Mouse (Mus musculus) MEL (cell line): ENCODE data around the gene Trappc6a. TPM values are rescaled to one million over a fixed set of nuclear protein-coding genes. Genes with fewer than 3 reads are reported as not detected.

ENCODE experiments used
- DNase-seq: peaks from one replicate; pipeline ENCODE4 v3.0.0; 2011; ENCODE audit warnings: low read depth, low spot score
- H3K27ac ChIP-seq: 2 replicates; pipeline ENCODE4 v1.5.1; 2012; ENCODE audit warnings: low read depth, mild to moderate bottlenecking, control low read depth, low read length, moderate library complexity; ENCODE audit not compliant: control insufficient read depth
- H3K27me3 ChIP-seq, 2 experiments: fragments of 150-350 bp in 1 of 2; sonication (generic) in 1 of 2; 2 replicates each; pipeline ENCODE4 v1.6.1; 2012; ENCODE audit warnings: low read length in 2 of 2, mild to moderate bottlenecking in 2 of 2, improper control_type of control experiment in 1 of 2, moderate library complexity in 1 of 2; ENCODE audit not compliant: insufficient read depth in 2 of 2, control insufficient read depth in 1 of 2
- H3K36me3 ChIP-seq, 2 experiments: 2 replicates each; pipeline ENCODE4 v1.6.1; 2012 to 2014; ENCODE audit warnings: low read length in 2 of 2, improper control_type of control experiment in 1 of 2, inconsistent platforms in 1 of 2, mild to moderate bottlenecking in 1 of 2; ENCODE audit not compliant: insufficient read depth in 2 of 2, control insufficient read depth in 1 of 2
- H3K4me1 ChIP-seq, 2 experiments: fragments of 150-350 bp in 1 of 2; sonication (generic) in 1 of 2; 2 replicates each; pipeline ENCODE4 v1.6.1; 2012; ENCODE audit warnings: low read length in 2 of 2, improper control_type of control experiment in 1 of 2, mild to moderate bottlenecking in 1 of 2; ENCODE audit not compliant: insufficient read depth in 2 of 2, control insufficient read depth in 1 of 2
- H3K4me3 ChIP-seq, 2 experiments: fragments of 150-350 bp in 1 of 2; sonication (generic) in 1 of 2; 2 replicates each; pipeline ENCODE4 v1.5.1; 2012; ENCODE audit warnings: low read depth in 2 of 2, low read length in 2 of 2, mild to moderate bottlenecking in 2 of 2, moderate library complexity in 2 of 2, control low read depth in 1 of 2, improper control_type of control experiment in 1 of 2; ENCODE audit not compliant: control insufficient read depth in 1 of 2, insufficient read depth in 1 of 2
- H3K79me2 ChIP-seq: 2 replicates; pipeline ENCODE4 v1.6.1; 2012; ENCODE audit warnings: mild to moderate bottlenecking, low read length, moderate library complexity; ENCODE audit not compliant: control insufficient read depth, poor library complexity, insufficient read depth
- H3K9ac ChIP-seq: 2 replicates; pipeline ENCODE4 v1.6.1; 2012; ENCODE audit warnings: low read depth, mild to moderate bottlenecking, control low read depth, low read length, moderate library complexity; ENCODE audit not compliant: control insufficient read depth, poor library complexity, severe bottlenecking
- H3K9me3 ChIP-seq: fragments of 150-350 bp; sonication (generic); replicated peaks from 2 replicates; pipeline ENCODE4 v1.6.1; 2012; ENCODE audit warnings: mild to moderate bottlenecking, low read length, improper control_type of control experiment, moderate library complexity; ENCODE audit not compliant: insufficient read depth
- BHLHE40 ChIP-seq: IDR thresholded peaks from 2 replicates; pipeline ENCODE4 v1.6.1; 2012; ENCODE audit warnings: low read depth, mild to moderate bottlenecking, inconsistent platforms, low read length, improper control_type of control experiment, borderline replicate concordance
- CHD2 ChIP-seq: IDR thresholded peaks from 2 replicates; pipeline ENCODE4 v1.6.1; 2011; ENCODE audit warnings: low read length, improper control_type of control experiment
- E2F4 ChIP-seq: IDR thresholded peaks from 2 replicates; pipeline ENCODE4 v1.6.1; 2011; ENCODE audit warnings: low read depth, low read length, improper control_type of control experiment, borderline replicate concordance
- ELF1 ChIP-seq: IDR thresholded peaks from 2 replicates; pipeline ENCODE4 v1.6.1; 2014; ENCODE audit warnings: low read depth, mild to moderate bottlenecking, inconsistent platforms, low read length, improper control_type of control experiment, moderate library complexity
- EP300 ChIP-seq, 2 experiments: IDR thresholded peaks; 2 replicates each; pipeline ENCODE4 v1.6.1; 2011; ENCODE audit warnings: improper control_type of control experiment in 2 of 2, low read length in 2 of 2, low read depth in 1 of 2, mild to moderate bottlenecking in 1 of 2
- GABPA ChIP-seq: IDR thresholded peaks from 2 replicates; pipeline ENCODE4 v1.6.1; 2012; ENCODE audit warnings: low read depth, mild to moderate bottlenecking, inconsistent platforms, low read length, improper control_type of control experiment, moderate library complexity
- GATA1 ChIP-seq: IDR thresholded peaks from 2 replicates; pipeline ENCODE4 v1.6.1; 2011; ENCODE audit warnings: low read depth, low read length, improper control_type of control experiment
- HCFC1 ChIP-seq: IDR thresholded peaks from 2 replicates; pipeline ENCODE4 v1.6.1; 2012; ENCODE audit warnings: low read depth, mild to moderate bottlenecking, inconsistent platforms, low read length, improper control_type of control experiment, moderate library complexity
- JUND ChIP-seq: IDR thresholded peaks from 2 replicates; pipeline ENCODE4 v1.6.1; 2011; ENCODE audit warnings: low read depth, mild to moderate bottlenecking, improper control_type of control experiment, low read length
- KAT2A ChIP-seq: conservative IDR thresholded peaks from 2 replicates; pipeline ENCODE4 v1.6.1; 2012; ENCODE audit warnings: low read depth, low read length, improper control_type of control experiment, inconsistent platforms
- MAFK ChIP-seq: IDR thresholded peaks from 2 replicates; pipeline ENCODE4 v1.6.1; 2011; ENCODE audit warnings: low read depth, mild to moderate bottlenecking, low read length, improper control_type of control experiment, borderline replicate concordance
- MAZ ChIP-seq: IDR thresholded peaks from 2 replicates; pipeline ENCODE4 v1.6.1; 2012; ENCODE audit warnings: low read depth, mild to moderate bottlenecking, inconsistent platforms, low read length, improper control_type of control experiment
- MEF2A ChIP-seq: IDR thresholded peaks from 2 replicates; pipeline ENCODE4 v1.6.1; 2014; ENCODE audit warnings: low read depth, mild to moderate bottlenecking, inconsistent platforms, low read length, improper control_type of control experiment; ENCODE audit not compliant: poor library complexity, insufficient replicate concordance, severe bottlenecking; ENCODE audit errors: extremely low read depth
- MXI1 ChIP-seq: IDR thresholded peaks from 2 replicates; pipeline ENCODE4 v1.6.1; 2011; ENCODE audit warnings: mild to moderate bottlenecking, low read depth, low read length, improper control_type of control experiment
- MYB ChIP-seq: IDR thresholded peaks from 2 replicates; pipeline ENCODE4 v1.6.1; 2011; ENCODE audit warnings: mild to moderate bottlenecking, low read depth, low read length, improper control_type of control experiment
- MYC ChIP-seq: IDR thresholded peaks from 2 replicates; pipeline ENCODE4 v1.6.1; 2011; ENCODE audit warnings: low read depth, mild to moderate bottlenecking, low read length, improper control_type of control experiment, moderate library complexity
- NRF1 ChIP-seq: IDR thresholded peaks from 2 replicates; pipeline ENCODE4 v1.6.1; 2014; ENCODE audit warnings: low read depth, mild to moderate bottlenecking, inconsistent platforms, low read length, improper control_type of control experiment, moderate library complexity; ENCODE audit not compliant: poor library complexity, insufficient read depth, severe bottlenecking
- POLR2A ChIP-seq, 2 experiments: IDR thresholded peaks; 2 replicates each; pipeline ENCODE4 v1.6.1; 2011 to 2012; ENCODE audit warnings: low read length in 2 of 2, mild to moderate bottlenecking in 2 of 2, control low read depth in 1 of 2, improper control_type of control experiment in 1 of 2, low read depth in 1 of 2, moderate library complexity in 1 of 2; ENCODE audit not compliant: control insufficient read depth in 1 of 2, insufficient read depth in 1 of 2, poor library complexity in 1 of 2
- POLR2AphosphoS5 ChIP-seq: IDR thresholded peaks from 2 replicates; pipeline ENCODE4 v1.6.1; 2012; ENCODE audit warnings: low read depth, borderline replicate concordance, mild to moderate bottlenecking, inconsistent platforms, low read length, moderate library complexity, mixed read lengths
- RAD21 ChIP-seq: IDR thresholded peaks from 2 replicates; pipeline ENCODE4 v1.6.1; 2011; ENCODE audit warnings: mild to moderate bottlenecking, low read depth, low read length, improper control_type of control experiment
- RCOR1 ChIP-seq: IDR thresholded peaks from 2 replicates; pipeline ENCODE4 v1.6.1; 2012; ENCODE audit warnings: low read depth, mild to moderate bottlenecking, inconsistent platforms, low read length, improper control_type of control experiment
- SIN3A ChIP-seq: IDR thresholded peaks from 2 replicates; pipeline ENCODE4 v1.6.1; 2012; ENCODE audit warnings: low read length, improper control_type of control experiment, inconsistent platforms
- SMC3 ChIP-seq: IDR thresholded peaks from 2 replicates; pipeline ENCODE4 v1.6.1; 2011; ENCODE audit warnings: low read depth, low read length, improper control_type of control experiment
- TAL1 ChIP-seq: IDR thresholded peaks from 2 replicates; pipeline ENCODE4 v1.6.1; 2012; ENCODE audit warnings: mild to moderate bottlenecking, inconsistent platforms, low read length, moderate library complexity, mixed read lengths
- TBP ChIP-seq: IDR thresholded peaks from 2 replicates; pipeline ENCODE4 v1.8.0; 2011; ENCODE audit warnings: low read depth, low read length, improper control_type of control experiment
- UBTF ChIP-seq: IDR thresholded peaks from 2 replicates; pipeline ENCODE4 v1.6.1; 2012; ENCODE audit warnings: low read depth, mild to moderate bottlenecking, inconsistent platforms, low read length, improper control_type of control experiment, moderate library complexity, borderline replicate concordance; ENCODE audit not compliant: insufficient read depth
- USF1 ChIP-seq: IDR thresholded peaks from 2 replicates; pipeline ENCODE4 v1.6.1; 2014; ENCODE audit warnings: low read depth, mild to moderate bottlenecking, inconsistent platforms, low read length, improper control_type of control experiment, moderate library complexity
- ZC3H11A ChIP-seq: IDR thresholded peaks from 2 replicates; pipeline ENCODE4 v1.6.1; 2012; ENCODE audit warnings: low read depth, mild to moderate bottlenecking, inconsistent platforms, low read length, improper control_type of control experiment
- ZKSCAN1 ChIP-seq: IDR thresholded peaks from 2 replicates; pipeline ENCODE4 v1.6.1; 2012; ENCODE audit warnings: low read depth, mild to moderate bottlenecking, inconsistent platforms, low read length, improper control_type of control experiment, moderate library complexity
- ZMIZ1 ChIP-seq: IDR thresholded peaks from 2 replicates; pipeline ENCODE4 v1.6.1; 2012; ENCODE audit warnings: low read depth, mild to moderate bottlenecking, inconsistent platforms, low read length, improper control_type of control experiment, moderate library complexity
- ZNF384 ChIP-seq: IDR thresholded peaks from 2 replicates; pipeline ENCODE4 v1.6.1; 2012; ENCODE audit warnings: low read depth, mild to moderate bottlenecking, inconsistent platforms, low read length, improper control_type of control experiment
- polyA plus RNA-seq, 2 experiments: library from polyadenylated mRNA; stranded (reverse) in 1 of 2; unstranded in 1 of 2; fragments of >175 nt in 1 of 2; fragments of >200 nt in 1 of 2; gene quantifications; 2 replicates each; pipeline versions ENCODE4 v1.2.1 to v1.2.4; 2012; ENCODE audit warnings: low replicate concordance in 2 of 2, low read depth in 1 of 2; ENCODE audit not compliant: insufficient read length in 2 of 2, insufficient read depth in 1 of 2, missing spikeins in 1 of 2
- total RNA-seq: library from RNA; depleted of rRNA; stranded (reverse); fragments of 300-350 nt; gene quantifications from 2 replicates; pipeline ENCODE4 v1.2.3, GENCODE M21; 2012

Gene Trappc6a
- total and polyA plus RNA-seq, 3 experiments, result 82.8 to 88.2 TPM; not detected in 1

DNA sequence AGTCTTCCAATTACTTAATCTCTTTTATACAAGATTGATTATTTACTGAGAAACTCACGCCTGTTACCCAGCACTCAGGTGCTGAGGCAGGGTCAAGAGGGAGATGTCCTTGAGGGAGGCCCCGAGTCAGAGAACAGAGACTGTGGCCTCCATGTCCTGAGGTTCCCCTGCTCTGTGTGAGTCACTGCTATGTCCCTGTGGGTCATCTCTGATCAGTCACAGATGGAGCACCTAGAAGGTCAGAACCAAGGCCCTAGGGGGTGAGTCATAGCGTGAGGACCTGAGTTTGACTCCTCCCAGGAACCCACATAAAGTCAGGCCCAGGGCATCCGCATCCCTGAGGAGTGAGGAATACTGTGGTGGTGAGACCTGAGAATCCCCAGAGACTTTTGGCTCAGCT is 6.5 kb upstream of the Trappc6a start:
- Histone ChIP-seq H3K9ac (no peak overlapping the region), H3K4me3 (no peak overlapping the region), H3K36me3 (peaks cover 0 to 2% of the 10 kb centered on the region in 2 experiments; a peak in 2 of 4 replicates), H3K4me1 (peaks cover 0 to 2% of the 10 kb centered on the region in 2 experiments; a peak in 1 of 4 replicates), H3K27ac (no peak overlapping the region), H3K27me3 (no peaks in the 10 kb centered on the region), H3K79me2 (no peaks in the 10 kb centered on the region; the same call in 1 of the 2 replicates), H3K9me3 (no peaks in the 10 kb centered on the region)
- no peak for TF ChIP-seq UBTF
- no peak for TF ChIP-seq KAT2A
- no peak for TF ChIP-seq POLR2A (IDR thresholded peaks at IDR 0.05; ENCODE audit: control insufficient read depth in 1 of 2, insufficient read depth in 1 of 2, low read depth in 1 of 2, low read length in 2 of 2, poor library complexity in 1 of 2)
- TF ChIP-seq MYC, result no peak
- no peak for TF ChIP-seq TAL1
- no peak for TF ChIP-seq MYB
- TF ChIP-seq ZKSCAN1, result no peak
- no peak for TF ChIP-seq ZC3H11A
- TF ChIP-seq MXI1, result no peak
- no peak for TF ChIP-seq ZMIZ1
- no peak for TF ChIP-seq MAFK
- TF ChIP-seq E2F4, result no peak
- TF ChIP-seq EP300 (IDR thresholded peaks at IDR 0.05; ENCODE audit: low read depth in 1 of 2, low read length in 2 of 2), result no peak
- no peak for TF ChIP-seq CHD2
- no peak for TF ChIP-seq POLR2AphosphoS5
- no peak for DNase-seq

DNA sequence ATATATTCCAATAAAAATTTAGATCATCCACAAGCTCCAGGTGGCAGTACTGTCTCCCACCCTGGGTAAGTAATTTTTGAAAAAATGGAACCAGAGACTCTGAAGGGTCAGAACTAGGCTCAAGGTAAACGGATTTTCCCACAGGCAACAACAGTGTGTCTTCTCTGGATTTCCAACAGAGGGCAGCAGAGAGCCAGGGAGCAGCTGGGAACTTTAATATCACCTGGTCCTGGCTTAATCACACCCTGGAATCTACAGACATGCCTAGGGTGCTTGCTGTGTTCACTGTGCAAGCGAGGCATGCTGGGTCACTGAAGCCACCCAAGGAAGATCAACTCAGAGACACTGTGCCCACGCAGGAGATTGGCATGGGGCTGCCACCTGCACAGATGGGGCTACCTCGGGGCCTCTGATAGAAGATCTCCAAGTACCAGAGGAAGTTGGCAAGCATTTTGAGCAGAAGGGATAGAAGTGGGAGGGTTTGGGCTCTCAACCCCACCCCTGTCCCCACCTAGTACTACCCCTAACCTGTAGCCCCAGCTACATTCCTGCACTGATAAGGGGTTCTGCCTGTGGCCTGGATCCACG is 4.6 kb upstream of the Trappc6a start:
- DNase-seq, result peak; percentile 73
- no peak for TF ChIP-seq GABPA
- TF ChIP-seq MAZ, result no peak
- peak; percentile 66; the same call in 1 of the 2 replicates for TF ChIP-seq ZC3H11A
- peak; percentile 76 for TF ChIP-seq SMC3
- TF ChIP-seq RCOR1, result no peak
- TF ChIP-seq ZNF384, result no peak
- TF ChIP-seq JUND, result no peak
- no peak for TF ChIP-seq NRF1
- no peak for TF ChIP-seq TBP
- TF ChIP-seq SIN3A, result peak; percentile 49; the same call in 1 of the 2 replicates
- TF ChIP-seq BHLHE40, result no peak
- TF ChIP-seq ZKSCAN1, result no peak
- TF ChIP-seq MAFK, result no peak
- TF ChIP-seq E2F4, result no peak
- TF ChIP-seq ELF1, result no peak
- TF ChIP-seq TAL1, result no peak
- TF ChIP-seq RAD21, result peak; percentile 81
- TF ChIP-seq POLR2AphosphoS5, result no peak
- TF ChIP-seq USF1, result no peak
- no peak for TF ChIP-seq HCFC1
- no peak for TF ChIP-seq MEF2A
- peak; percentile 70 for TF ChIP-seq GATA1
- TF ChIP-seq MYB, result no peak

More for the DNA sequence above, 4.6 kb upstream of the Trappc6a start:
- no peaks in the 10 kb centered on the region for H3K27me3 ChIP-seq
- no peak overlapping the region for H3K4me3 ChIP-seq
- peaks cover 6% of the 10 kb centered on the region for H3K79me2 ChIP-seq
- H3K4me1 ChIP-seq, result peaks cover 0 to 2% of the 10 kb centered on the region in 2 experiments; a peak in 1 of 4 replicates
- H3K27ac ChIP-seq, result no peak overlapping the region
- peaks cover 0 to 2% of the 10 kb centered on the region in 2 experiments; a peak in 2 of 4 replicates for H3K36me3 ChIP-seq
- H3K9me3 ChIP-seq, result no peaks in the 10 kb centered on the region
- no peak overlapping the region for H3K9ac ChIP-seq
